Mouse (Mus musculus) ES-E14 (cell line): ENCODE results near the gene Dapk1.

Source experiments
- CHD2 ChIP-seq: IDR thresholded peaks from 2 replicates; pipeline ENCODE4 v1.6.1; 2014; ENCODE audit warnings: mild to moderate bottlenecking, low read depth, low read length, inconsistent platforms
- HCFC1 ChIP-seq: IDR thresholded peaks from 2 replicates; pipeline ENCODE4 v1.6.1; 2012; ENCODE audit warnings: low read length, inconsistent platforms, borderline replicate concordance; ENCODE audit not compliant: insufficient read depth
- ZC3H11A ChIP-seq: IDR thresholded peaks from 2 replicates; pipeline ENCODE4 v1.6.1; 2012; ENCODE audit warnings: low read depth, mild to moderate bottlenecking, inconsistent platforms, low read length, borderline replicate concordance

- TF ChIP-seq CHD2 (no peak), ZC3H11A (no peak), HCFC1 (no peak)
These were observed 128.8 kb downstream of the Dapk1 start for GRCm38 (mm10) chr13:60730587-60730986.
